Mouse (Mus musculus): ENCODE results near the gene Nodal.

- no peak for TF ChIP-seq GATA1 (IDR thresholded peaks at IDR 0.05; ENCODE audit: low read length)
- TF ChIP-seq TAL1 (IDR thresholded peaks at IDR 0.05; ENCODE audit: low read length), result no peak
Observed at GRCm38 (mm10) chr10:61447581-61448353, 30.0 kb downstream of the Nodal start.
